Mouse (Mus musculus) frontal cortex, postnatal 25 days (tissue): ENCODE measurements around the gene Vmn1r210.
"Not testable (repeated sequence)": the region's sequence is repeated elsewhere in the genome, so short reads cannot be mapped to it uniquely, and the experiment has no call there.

Source experiments
- DNase-seq, 2 experiments: peaks; one replicate each; pipeline ENCODE4 v3.0.0; 2022; ENCODE audit warnings: low spot score in 2 of 2

The Vmn1r210 gene

GRCm38 (mm10) chr13:22831248-22831647 is at the start of gene Vmn1r210:
Gene Vmn1r210 (minus strand): TSS chr13:22831348.
- DNase-seq, result no peak

- no peak for DNase-seq
These were observed 48.1 kb upstream of the Vmn1r210 start for GRCm38 (mm10) chr13:22879257-22879656.

DNA sequence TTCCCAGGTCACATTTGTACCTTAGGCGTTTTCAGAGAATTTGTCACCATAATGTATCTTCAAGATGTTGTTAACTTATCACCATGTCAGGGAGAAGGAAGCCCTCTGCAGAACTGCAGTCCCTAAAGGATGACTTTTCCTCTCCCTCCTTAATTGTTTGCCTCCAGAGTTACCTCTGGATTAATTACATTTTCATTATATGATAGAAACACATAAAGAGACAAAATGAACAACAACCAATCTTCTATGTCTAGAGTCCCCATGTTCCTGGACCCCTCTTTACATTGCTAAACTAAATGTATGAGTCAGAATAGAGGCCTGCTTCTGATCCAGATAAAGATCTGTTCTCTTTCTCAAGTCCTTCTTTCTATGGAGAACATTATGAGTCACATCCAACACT is 26.3 kb upstream of the Vmn1r210 start, which contains the start of gene Vmn1r211:
Gene Vmn1r211 (minus strand): TSS at position 101 of the 400 bp plus-strand sequence.
- DNase-seq, result no peak

GRCm38 (mm10) chr13:22854760-22855159 is 23.6 kb upstream of the Vmn1r210 start:
- DNase-seq, result no peak

GRCm38 (mm10) chr13:22846798-22847197 is 15.7 kb upstream of the Vmn1r210 start:
- no peak for DNase-seq

DNA sequence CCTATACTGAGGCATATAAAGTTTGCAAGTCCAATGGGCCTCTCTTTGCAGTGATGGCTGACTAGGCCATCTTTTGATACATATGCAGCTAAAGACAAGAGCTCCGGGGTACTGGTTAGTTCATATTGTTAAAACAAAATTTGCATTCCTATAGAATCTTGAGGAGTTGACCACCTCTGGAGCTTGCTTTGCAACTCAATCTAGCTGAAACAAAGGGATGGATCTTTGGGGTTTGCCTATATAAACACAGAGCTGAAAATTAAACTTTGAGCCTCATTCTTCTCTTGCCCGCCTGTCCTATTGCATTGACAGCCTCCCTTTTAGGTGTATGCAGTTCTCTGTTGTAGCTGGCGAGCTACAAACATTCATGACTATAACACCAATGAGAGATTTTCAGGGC is 13.2 kb upstream of the Vmn1r210 start:
- not testable (repeated sequence) for DNase-seq

- DNase-seq, result not testable (repeated sequence)
These were observed 1.8 kb downstream of the Vmn1r210 start for GRCm38 (mm10) chr13:22829395-22829794.

- DNase-seq, result not testable (repeated sequence)
These were observed 9.5 kb downstream of the Vmn1r210 start for GRCm38 (mm10) chr13:22821601-22822000.

DNA sequence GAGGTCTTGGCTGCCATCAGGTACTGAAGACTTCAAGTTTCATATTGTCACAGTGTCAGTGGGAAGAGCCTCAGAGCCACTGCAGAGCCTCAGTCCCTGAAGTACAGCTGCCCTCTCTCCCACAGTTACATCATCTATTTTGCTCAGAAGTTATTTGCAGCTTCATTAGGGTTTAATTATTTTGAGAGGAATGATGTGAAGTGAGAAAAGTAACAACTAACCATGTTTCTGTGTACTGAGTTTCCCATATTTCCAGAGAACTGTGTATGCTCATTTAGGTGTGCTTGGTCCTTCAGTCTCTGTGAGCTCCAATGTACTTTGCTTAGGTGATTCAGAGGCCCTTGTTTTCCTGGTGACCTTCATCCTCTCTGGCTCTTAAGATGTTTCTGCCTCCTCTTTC is 21.6 kb downstream of the Vmn1r210 start, which contains the start of gene Vmn1r209:
Gene Vmn1r209 (minus strand): TSS at position 101 of the 400 bp plus-strand sequence.
- not testable (repeated sequence) for DNase-seq

GRCm38 (mm10) chr13:22788096-22788495 is 43.1 kb downstream of the Vmn1r210 start:
- not testable (repeated sequence) for DNase-seq

DNA sequence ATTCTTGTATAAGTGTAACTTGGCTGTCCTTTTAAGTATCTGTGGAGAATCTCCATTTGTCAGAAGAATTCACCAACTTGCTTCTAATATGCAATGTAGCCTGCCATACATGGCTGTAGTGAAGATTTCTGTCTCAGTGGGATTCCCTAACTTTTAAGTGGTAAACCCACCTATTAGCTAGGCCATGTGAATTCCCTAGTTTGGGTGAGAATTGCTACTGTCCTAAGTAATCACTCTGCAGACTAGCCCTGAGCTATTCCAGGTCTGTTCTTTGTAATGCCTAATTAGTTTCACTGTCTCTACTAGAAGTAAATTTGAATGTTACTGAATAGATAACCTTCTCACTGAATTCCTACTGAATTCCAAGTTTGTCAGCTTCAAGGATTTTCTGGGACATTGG is 47.0 kb downstream of the Vmn1r210 start:
- not testable (repeated sequence) for DNase-seq

GRCm38 (mm10) chr13:22777300-22777699 is 53.8 kb downstream of the Vmn1r210 start, which contains the start of gene Vmn1r208:
Gene Vmn1r208 (minus strand): TSS chr13:22777400.
- not testable (repeated sequence) for DNase-seq
